Mouse (Mus musculus) embryonic stem cell, embryonic (primary cell): ENCODE data around the gene Hoxa7.

ENCODE experiments used
- CTCF ChIA-PET, 4 experiments: fragments of 300-600 bp in 2 of 4; fragments of 350-600 bp in 2 of 4; sonication (Branson Sonifier 250); formaldehyde crosslinking; loops; one replicate each; lab custom pipeline; 2022; ENCODE audit warnings: inconsistent platforms in 2 of 4; lab: Charles Lee
- POLR2A ChIA-PET, 4 experiments: fragments of 300-600 bp in 2 of 4; fragments of 350-600 bp in 2 of 4; sonication (Branson Sonifier 250); formaldehyde crosslinking; loops; one replicate each; lab custom pipeline; 2022; ENCODE audit warnings: antibody characterized with exemption in 4 of 4, inconsistent platforms in 1 of 4; lab: Charles Lee

Hoxa7 gene

DNA sequence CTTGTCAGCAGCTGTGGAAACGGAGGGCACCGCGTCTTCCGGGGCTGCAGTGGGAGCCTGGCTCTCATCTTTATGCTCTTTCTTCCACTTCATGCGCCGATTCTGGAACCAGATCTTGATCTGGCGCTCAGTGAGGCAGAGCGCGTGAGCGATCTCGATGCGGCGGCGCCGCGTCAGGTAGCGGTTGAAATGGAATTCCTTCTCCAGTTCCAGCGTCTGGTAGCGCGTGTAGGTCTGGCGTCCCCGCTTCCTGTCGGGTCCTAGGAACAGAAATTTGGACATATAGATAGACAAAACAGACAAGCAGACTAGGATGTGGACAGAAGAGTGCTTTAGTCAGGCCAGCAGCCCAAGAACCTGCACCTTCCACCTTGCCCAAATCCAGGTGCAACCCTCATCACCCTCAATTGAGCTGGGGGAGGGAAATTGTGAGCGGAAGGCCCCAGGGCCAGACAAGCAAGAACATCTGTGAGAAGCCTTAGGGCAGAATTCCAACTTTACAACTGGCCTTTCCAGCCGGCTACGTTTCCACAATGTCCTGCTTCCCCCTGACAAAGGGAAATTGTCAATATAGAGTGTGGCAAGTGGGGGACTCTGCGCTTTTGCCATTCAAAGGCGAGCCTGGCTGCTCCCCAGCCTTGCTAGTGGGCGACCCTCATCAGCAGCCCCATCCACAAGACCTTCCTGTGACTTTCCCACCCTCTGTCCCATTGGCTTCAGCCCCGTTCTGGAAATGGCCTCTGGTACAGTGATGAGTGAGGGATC, 5.7 kb downstream of the Hoxa7 start:
- CTCF ChIA-PET: interaction anchor here in 1 of 4 experiments (1.5 kb wide), 1 partner anchor 11 kb away, joined by 4 read pairs; the partner anchor contains the start of gene Hoxa5
- POLR2A ChIA-PET: interaction anchor here in 1 of 4 experiments (5.0 kb wide), 1 partner anchor 12 kb away, joined by 29 read pairs; the partner anchor contains the start of gene Hoxa5

DNA sequence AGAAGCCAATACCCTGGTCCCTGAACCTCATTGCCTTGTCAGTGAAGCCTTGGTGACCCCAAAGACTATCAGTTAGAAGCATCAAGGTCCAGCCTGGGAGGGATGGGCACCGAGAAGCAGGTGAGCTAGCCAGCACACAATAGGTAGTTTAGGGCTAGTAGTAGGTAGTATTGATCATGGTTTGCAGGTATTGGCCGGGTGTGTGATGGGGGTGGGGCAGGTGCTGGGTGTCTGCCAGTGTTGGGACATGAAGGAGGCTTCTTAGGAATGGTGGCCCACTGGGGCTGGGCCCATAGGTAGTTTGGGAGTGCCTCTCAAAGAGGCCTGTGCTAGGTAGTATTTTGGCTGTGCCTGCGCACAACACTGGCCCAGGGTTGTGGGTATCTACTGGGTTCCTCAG, 6.6 kb downstream of the Hoxa7 start:
- POLR2A ChIA-PET: interaction anchor here in 1 of 4 experiments (1.2 to 1.4 kb wide), 3 partner anchors 11 to 37 kb away, joined by 3 to 4 read pairs (median 3); partner anchors contain the start of gene Hoxa11
- CTCF ChIA-PET: interaction anchor here in 1 of 4 experiments (1.3 kb wide), 1 partner anchor 30 kb away, joined by 4 read pairs; the partner anchor contains the start of gene Hoxa11

DNA sequence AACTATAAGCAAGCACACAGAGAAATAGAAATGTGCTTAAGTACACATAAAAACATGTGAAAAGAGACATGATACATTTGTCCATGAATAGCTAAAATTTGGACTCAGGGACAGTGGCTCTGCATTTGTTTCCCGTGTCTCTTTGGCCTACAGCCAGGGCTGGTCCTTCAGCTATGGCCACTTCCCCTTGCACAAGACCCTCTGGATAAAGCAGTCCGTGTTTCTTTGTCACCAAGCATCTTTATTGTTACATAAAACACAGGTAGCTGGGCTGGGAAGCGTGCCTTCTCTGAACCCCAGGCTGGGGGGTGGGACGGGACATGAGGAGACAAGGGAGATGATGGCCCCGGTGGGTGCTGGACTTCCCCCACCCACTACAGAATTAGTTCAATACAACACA, 7.4 kb downstream of the Hoxa7 start:
- CTCF ChIA-PET: interaction anchor here in 1 of 4 experiments (1.3 kb wide), 1 partner anchor 31 kb away, joined by 4 read pairs; the partner anchor contains the start of gene Hoxa11
- POLR2A ChIA-PET: interaction anchor here in 1 of 4 experiments (0.9 to 2.1 kb wide), 6 partner anchors 10 to 559 kb away, joined by 3 to 7 read pairs (median 4); partner anchors contain the start of genes Hoxa11 and Hoxa5

DNA sequence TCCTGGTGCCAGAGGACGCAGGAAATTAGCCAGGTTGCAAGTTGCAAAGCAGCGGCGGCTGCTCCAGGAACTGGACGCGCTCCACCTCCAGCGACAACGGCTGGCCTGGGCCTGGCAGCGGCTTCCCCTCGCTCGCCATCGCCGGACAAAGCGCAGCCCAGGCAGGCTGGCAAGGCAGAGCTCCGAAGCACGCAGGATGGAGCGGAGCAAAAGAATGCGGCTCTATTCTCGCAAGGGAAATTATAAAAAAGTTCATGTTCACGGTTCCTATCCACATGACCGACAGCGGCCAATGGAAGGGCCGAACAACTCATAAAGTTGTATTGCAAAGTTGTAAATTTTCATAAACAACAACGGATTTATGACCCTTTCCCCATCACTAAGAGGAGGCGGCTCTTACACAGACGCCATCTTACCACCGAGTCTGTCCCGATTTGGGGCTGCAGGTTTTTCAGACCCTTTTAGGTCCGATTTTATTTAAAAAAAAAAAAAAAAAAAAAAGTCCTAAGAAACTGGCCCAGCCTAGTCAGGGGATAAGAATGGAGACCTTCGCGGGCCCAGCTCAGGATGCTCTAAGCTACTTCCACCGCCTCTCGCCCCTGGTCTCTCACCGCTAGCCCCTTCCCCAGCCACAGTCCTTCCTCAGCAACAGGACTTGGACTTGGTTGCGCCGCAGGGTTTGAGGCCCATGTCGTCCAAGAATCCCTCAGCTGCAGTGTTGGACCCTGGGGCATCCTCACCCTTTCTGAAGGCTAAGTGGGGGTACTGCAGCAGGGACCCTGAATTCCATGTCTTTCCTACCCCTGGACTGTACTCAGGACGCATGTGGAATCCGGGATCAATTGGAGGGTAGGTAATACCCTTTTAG, 8.3 kb downstream of the Hoxa7 start, which contains the start of the genes Hoxa3 and Gm28308:
Gene Hoxa3 (minus strand): TSS at position 218 of the 868 bp plus-strand sequence.
Gene Gm28308 (minus strand): TSS at position 221 of the 868 bp plus-strand sequence.
- ChIA-PET POLR2A (interaction anchor here in 3 of 4 experiments (0.5 to 2.1 kb wide), 10 partner anchors 9 to 558 kb away, joined by 3 to 7 read pairs (median 4); partner anchors contain the start of genes 5730596B20Rik (in 1 of the 3) and Hoxa5 (in 1 of the 3)), CTCF (interaction anchor here (0.8 to 1.9 kb wide), 4 partner anchors 8 to 27 kb away, joined by 3 to 10 read pairs (median 4); partner anchors contain the start of genes Hoxa7 (in 3 of the 4) and Hoxa10 (in 1 of the 4))

DNA sequence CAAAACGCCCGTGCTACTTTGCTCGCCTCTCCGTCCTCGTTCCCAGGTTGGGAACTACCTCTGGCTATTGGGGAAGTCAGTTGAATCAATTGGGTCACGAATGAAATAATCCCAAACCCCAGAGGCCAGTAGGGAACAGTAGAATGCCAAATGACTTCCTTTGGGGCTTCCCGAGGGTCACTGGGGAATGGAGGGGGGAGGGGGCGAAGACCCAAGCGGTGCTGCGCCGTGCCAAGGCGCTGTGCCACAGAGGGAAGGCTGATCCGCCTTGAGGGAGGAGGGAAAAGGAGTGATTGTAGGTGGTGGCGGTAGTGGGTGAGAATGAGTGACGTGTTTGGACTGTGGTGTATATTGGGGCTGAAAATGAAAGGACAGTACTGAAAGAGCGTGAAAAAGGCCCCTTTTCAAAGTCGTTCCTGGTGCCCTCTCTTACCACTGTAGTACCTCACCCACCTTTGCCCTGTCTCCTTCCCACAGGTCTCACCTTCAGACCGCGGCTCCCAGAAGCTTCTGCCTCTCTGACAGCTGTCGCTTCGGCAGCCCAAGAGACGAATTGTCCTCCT, 9.0 kb downstream of the Hoxa7 start:
- POLR2A ChIA-PET: interaction anchor here in 2 of 4 experiments (0.5 to 2.1 kb wide), 6 partner anchors 8 to 52 kb away, joined by 3 to 7 read pairs (median 4); partner anchors contain the start of genes 5730596B20Rik (in 1 of the 2) and Hoxa5 (in 1 of the 2)
- CTCF ChIA-PET: interaction anchor here in 3 of 4 experiments (0.8 to 1.9 kb wide), 7 partner anchors 9 to 94 kb away, joined by 3 to 10 read pairs (median 4); partner anchors contain the start of genes Hoxa7 (in 2 of the 3) and Hoxa10 (in 1 of the 3)

DNA sequence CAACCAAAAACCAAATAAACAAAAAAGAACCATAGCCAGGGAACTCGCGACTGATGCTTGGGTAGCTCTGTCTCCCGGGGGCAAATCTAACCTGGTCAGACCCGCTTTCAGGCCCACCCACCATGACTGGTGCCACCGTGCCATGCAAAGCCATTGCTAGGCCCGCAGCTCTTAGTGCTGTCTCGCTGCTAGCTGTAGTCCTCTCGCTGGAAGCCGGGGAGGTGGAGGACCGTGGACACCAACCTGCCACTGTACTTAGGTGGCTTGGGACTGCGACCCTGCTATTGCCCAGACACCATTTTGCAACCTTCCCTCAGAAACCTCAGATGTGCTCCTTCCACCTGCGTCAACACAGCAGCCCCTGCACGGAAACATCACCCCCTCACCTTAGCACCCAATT, 9.7 kb downstream of the Hoxa7 start:
- CTCF ChIA-PET: interaction anchor here in 3 of 4 experiments (0.7 to 3.4 kb wide), 20 partner anchors 8 to 620 kb away, joined by 3 to 40 read pairs (median 5); partner anchors contain the start of genes Hoxa7 (in 3 of the 3), Hoxa10 (in 2 of the 3) and Hoxa4 (in 1 of the 3)
- POLR2A ChIA-PET: interaction anchor here in 2 of 4 experiments (0.7 to 1.7 kb wide), 9 partner anchors 9 to 35 kb away, joined by 3 to 13 read pairs (median 4); partner anchors contain the start of genes Hoxa10 (in 2 of the 2), Hoxa7 (in 2 of the 2) and 5730596B20Rik (in 1 of the 2)

DNA sequence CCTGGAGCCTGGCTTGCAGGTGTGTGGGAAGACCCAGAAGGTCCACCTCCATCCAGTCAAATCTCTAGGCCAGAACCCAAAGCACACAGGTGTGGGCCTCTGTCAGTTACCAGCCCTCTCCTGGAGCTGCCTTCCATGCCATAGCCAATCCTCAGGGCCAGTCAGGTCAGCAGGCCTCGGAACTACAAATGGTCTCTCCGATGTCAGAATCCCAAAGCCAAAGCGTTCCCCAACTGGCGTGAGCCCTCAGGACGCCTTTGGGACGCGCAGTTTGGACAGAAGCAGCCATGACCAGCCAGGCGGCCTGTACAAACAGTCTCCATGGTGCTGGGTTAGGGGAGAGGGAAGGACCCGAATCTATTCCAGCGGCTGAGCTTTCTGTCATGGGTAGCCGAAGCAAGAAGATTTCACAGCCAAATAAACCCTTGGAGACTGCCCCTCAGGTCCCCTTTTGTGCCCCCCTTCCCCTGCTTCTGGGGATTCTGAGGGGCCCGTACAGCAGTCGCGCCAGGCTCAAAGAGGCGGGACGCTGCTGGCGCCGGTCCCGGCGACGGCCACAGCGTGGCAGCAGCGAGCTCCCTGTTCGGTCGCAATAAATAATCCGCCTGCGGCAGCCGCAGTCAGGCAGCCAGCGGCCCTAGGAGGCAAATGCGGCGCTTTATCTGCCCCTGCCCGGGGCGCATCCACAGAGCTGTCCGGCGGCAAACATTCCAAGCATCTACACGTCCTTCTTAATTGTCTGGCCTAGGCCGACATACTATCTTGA, 10.3 kb downstream of the Hoxa7 start:
- ChIA-PET POLR2A (interaction anchor here in 3 of 4 experiments (0.7 to 1.7 kb wide), 11 partner anchors 9 to 36 kb away, joined by 3 to 13 read pairs (median 3); partner anchors contain the start of genes 5730596B20Rik (in 2 of the 3), Hoxa10 (in 2 of the 3) and Hoxa7 (in 2 of the 3)), CTCF (interaction anchor here (0.5 to 3.4 kb wide), 26 partner anchors 9 to 931 kb away, joined by 3 to 40 read pairs (median 4); partner anchors contain the start of genes Hoxa7 (in 3 of the 4), Hoxa10 (in 2 of the 4), Hoxa11 (in 1 of the 4) and Hoxa4 (in 1 of the 4))

DNA sequence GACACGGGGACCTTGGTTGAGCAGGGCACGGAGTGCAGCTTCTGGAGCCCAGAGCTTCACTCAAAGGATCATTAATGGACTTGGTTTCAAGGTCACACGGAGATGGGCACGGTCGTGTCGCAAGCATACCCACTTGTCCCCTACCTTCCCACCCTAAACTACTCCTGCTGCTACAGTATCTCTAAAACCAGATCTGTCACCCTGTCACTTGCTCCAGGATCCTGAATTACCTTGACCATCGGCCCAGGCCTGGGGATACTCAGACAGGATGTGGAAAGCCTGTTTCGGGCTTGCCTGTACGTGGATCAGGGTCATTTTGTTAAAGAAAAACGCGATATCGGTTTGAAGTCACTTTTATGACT, 12.0 kb downstream of the Hoxa7 start:
- CTCF ChIA-PET: interaction anchor here in 1 of 4 experiments (3.4 kb wide), 1 partner anchor 12 kb away, joined by 40 read pairs; the partner anchor contains the start of gene Hoxa7
- POLR2A ChIA-PET: no interaction called here

DNA sequence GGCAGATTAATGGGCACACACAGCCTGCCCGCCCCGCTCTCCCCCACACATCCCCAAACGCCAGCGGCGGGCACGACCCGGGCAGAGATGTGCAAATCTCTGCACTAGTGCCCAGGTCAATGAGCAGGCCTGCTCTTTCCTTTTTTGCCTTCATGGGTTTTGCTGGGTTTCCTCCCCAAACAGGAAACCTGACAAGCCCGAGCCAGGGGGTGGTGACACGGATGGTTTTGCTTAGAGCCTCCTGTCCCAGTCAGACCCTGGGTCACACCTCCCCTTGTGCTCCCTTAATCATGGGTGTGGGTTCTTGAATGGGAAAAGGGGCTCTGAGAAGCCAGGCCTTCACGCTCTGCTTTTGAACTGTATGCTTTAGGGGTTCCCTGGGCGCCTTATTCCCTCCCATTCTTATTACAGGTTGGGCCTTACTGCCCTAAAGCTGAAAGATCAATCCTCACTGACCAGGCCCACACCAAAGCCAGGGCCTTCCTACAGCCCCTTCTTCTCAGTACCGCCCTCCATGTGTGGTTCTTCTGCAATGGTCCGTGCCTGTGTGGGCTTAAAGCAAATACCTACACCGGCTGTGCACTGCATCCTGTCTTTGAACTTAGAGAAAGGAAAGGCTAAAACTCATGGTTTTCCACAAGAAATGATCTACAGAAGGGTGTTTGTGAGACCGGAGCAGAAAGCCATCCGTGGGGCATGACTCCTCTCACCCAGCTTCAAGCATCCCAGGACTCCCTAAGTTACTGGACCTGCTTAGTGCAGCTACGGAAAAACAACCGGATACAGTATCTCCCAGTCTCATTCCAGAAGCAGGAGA, 12.6 kb downstream of the Hoxa7 start:
- CTCF ChIA-PET: interaction anchor here in 2 of 4 experiments (0.6 to 3.4 kb wide), 2 partner anchors 12 to 172 kb away, joined by 4 to 40 read pairs; partner anchors contain the start of gene Hoxa7 (in 1 of the 2)

DNA sequence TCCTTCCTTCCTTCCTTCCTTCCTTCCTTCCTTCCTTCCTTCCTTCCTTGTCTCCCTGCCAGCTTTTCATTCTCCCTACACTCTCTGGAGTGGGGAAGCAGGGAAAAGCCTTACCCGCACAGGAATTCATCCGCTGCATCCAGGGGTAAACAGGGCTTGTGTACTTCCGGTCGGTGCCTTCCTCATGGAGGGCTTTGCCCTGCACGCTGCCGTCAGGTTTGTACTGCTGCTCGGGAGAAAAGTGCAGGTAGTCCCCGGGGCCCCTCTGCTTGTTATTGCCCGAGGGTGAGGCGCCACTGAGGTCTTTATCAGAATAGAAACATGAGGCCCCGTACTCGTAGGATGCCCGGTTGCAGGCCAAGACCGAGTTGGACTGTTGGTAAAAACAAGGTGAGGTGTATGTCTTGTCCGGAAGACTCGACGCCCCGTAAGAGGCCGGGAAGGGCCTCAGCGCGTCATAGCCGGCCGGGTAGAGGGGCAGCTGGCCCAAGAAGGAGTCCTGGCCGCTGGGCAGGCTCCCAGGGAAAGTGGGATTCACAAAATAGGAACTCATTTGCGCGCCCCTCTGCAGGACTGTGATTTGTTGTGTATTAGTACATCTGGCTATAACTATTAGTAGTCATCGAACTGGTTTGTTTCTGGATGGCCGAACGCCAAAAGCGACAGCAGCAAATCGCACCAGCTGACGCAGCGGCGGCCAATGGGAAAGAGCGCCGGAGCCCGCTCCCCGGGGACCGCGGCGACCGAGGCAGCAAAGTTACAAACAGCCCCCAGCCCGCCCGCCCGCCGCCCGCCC, 13.4 kb downstream of the Hoxa7 start, which contains the start of gene Hoxa6:
Gene Hoxa6 (minus strand): TSS at position 651 of the 796 bp plus-strand sequence.
- CTCF ChIA-PET: interaction anchor here in 1 of 4 experiments (0.6 kb wide), 1 partner anchor 171 kb away, joined by 4 read pairs; no protein-coding TSS in a partner anchor
- POLR2A ChIA-PET: interaction anchor here in 1 of 4 experiments (1.0 kb wide), 1 partner anchor 14 kb away, joined by 3 read pairs; no protein-coding TSS in a partner anchor

More for the DNA sequence above, 12.6 kb downstream of the Hoxa7 start:
- POLR2A ChIA-PET: interaction anchor here in 1 of 4 experiments (1.0 kb wide), 1 partner anchor 13 kb away, joined by 3 read pairs; no protein-coding TSS in a partner anchor

DNA sequence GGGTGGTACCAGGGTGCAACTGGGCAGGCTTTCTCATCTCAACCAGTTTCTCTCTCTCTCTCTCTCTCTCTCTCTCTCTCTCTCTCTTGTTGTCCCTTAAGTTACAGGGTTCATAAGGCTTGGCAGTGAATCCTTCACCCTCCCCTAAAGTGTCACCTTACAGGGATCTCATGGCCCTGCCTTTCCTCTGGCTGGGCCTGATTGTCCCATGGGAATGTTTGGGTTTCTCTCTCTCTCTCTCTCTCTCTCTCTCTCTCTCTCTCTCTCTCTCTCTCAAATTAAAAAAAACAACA, 14.0 kb downstream of the Hoxa7 start:
- ChIA-PET CTCF (no interaction called here), POLR2A (no interaction called here)

DNA sequence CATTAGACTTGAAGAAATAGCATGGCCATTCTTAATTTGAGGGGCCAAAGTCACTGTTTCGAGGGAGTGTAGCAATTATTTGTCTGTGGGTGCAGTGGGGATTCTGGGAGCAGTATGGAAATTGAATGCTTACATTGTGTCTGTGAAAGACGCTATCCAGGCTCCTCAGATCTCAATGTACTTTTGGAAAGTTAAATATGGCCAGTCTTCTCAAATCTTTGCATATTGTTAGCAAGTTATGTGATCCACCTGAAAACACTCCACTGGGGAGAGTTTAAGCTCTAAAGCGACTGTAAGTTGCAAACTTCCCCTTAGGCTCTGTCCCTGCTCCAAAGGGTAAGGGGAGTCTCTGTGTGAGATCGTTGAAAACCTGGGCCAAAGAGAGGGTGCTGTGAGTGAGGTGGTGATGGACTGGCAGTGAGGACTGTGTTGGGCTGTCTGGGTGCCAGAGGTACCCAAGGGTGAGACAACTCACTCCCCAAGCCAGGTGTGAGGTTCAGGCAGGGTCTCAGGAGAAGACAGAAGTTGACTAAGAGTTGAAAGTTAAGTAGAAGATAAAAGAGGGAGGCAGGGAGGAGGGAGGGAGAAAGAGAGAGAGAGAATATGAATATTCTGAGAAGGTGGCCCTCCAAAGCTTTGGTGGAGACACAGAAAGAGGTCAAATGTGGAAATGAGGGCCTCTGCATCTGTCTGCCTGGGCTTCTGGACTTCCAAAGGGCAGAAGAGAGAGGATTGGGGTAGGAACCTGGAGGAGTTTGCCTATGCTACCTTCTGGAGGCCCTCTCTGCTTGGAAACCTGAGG, 14.6 kb downstream of the Hoxa7 start:
- ChIA-PET POLR2A (no interaction called here), CTCF (interaction anchor here in 1 of 4 experiments (1.0 to 1.5 kb wide), 2 partner anchors 11 to 43 kb away, joined by 3 to 4 read pairs; no protein-coding TSS in a partner anchor)
